Mouse (Mus musculus) forebrain, embryonic 12.5 days (tissue): ENCODE data around the gene Scgb2a2. TPM values are rescaled to one million over a fixed set of nuclear protein-coding genes. Genes with fewer than 3 reads are reported as not detected.
A peak's percentile ranks its signal among the peaks of the same experiment; 100 is the strongest.
"Not testable (repeated sequence)": the region's sequence is repeated elsewhere in the genome, so short reads cannot be mapped to it uniquely, and the experiment has no call there.

Source experiments
- ATAC-seq: fragments of 200-750 bp; cut with Nextera tagmentation; 2 replicates; pipeline ENCODE4 v1.8.0; 2017; ENCODE audit warnings: moderate TSS enrichment; ENCODE audit not compliant: low FRiP score
- H3K27ac ChIP-seq: fragments of 300-500 bp; sonication (generic); 2 replicates; pipeline ENCODE4 v1.5.1; 2016; ENCODE audit warnings: mild to moderate bottlenecking
- H3K27me3 ChIP-seq: fragments of 300-500 bp; sonication (generic); 2 replicates; pipeline ENCODE4 v1.6.1; 2016; ENCODE audit warnings: mild to moderate bottlenecking
- H3K36me3 ChIP-seq: fragments of 300-500 bp; sonication (generic); replicated peaks from 2 replicates; pipeline ENCODE4 v1.6.1; 2016; ENCODE audit warnings: mild to moderate bottlenecking
- H3K4me1 ChIP-seq: fragments of 300-500 bp; sonication (generic); 2 replicates; pipeline ENCODE4 v1.6.1; 2016
- H3K4me2 ChIP-seq: fragments of 300-500 bp; sonication (generic); 2 replicates; pipeline ENCODE4 v1.6.1; 2016; ENCODE audit warnings: mild to moderate bottlenecking, moderate library complexity
- H3K4me3 ChIP-seq: fragments of 300-500 bp; sonication (generic); replicated peaks from 2 replicates; pipeline ENCODE4 v1.5.1; 2016; ENCODE audit warnings: mild to moderate bottlenecking
- H3K9ac ChIP-seq: fragments of 300-500 bp; sonication (generic); 2 replicates; pipeline ENCODE4 v1.6.1; 2016; ENCODE audit warnings: mild to moderate bottlenecking
- H3K9me3 ChIP-seq: fragments of 300-500 bp; sonication (generic); 2 replicates; pipeline ENCODE4 v1.6.1; 2016
- WGBS: fragments of 180-500 bp; shearing (Covaris S2); methylation state at CpG from one replicate; pipeline ENCODE4 v1.1.7; 2016; 5-methylcytosine and 5-hydroxymethylcytosine counted together
- polyA plus RNA-seq: library from polyadenylated mRNA; unstranded; fragments of >200 nt; fragmentation: Nextera tagmentation; extraction: Ambion mirVana; gene quantifications from 2 replicates; pipeline ENCODE4 v1.2.1, GENCODE M21; 2016

The Scgb2a2 gene
- not detected in 2 replicates for polyA plus RNA-seq

GRCm38 (mm10) chr19:9847262-9847661 lies at the start of gene Scgb2a2:
Gene Scgb2a2, plus strand, starts transcription at chr19:9847562.
- Histone ChIP-seq H3K4me2 (no peak within 1 kb of the TSS), H3K9ac (no peak within 1 kb of the TSS), H3K27ac (no peak within 1 kb of the TSS), H3K4me3 (no peak within 1 kb of the TSS), H3K4me1 (no peaks in the 10 kb centered on the region), H3K9me3 (no peaks in the 10 kb centered on the region), H3K27me3 (no peaks in the 10 kb centered on the region), H3K36me3 (no peaks in the 10 kb centered on the region)
- 87% methylated on average over 2 of the region's 2 CpGs for WGBS
- ATAC-seq = no peak

DNA sequence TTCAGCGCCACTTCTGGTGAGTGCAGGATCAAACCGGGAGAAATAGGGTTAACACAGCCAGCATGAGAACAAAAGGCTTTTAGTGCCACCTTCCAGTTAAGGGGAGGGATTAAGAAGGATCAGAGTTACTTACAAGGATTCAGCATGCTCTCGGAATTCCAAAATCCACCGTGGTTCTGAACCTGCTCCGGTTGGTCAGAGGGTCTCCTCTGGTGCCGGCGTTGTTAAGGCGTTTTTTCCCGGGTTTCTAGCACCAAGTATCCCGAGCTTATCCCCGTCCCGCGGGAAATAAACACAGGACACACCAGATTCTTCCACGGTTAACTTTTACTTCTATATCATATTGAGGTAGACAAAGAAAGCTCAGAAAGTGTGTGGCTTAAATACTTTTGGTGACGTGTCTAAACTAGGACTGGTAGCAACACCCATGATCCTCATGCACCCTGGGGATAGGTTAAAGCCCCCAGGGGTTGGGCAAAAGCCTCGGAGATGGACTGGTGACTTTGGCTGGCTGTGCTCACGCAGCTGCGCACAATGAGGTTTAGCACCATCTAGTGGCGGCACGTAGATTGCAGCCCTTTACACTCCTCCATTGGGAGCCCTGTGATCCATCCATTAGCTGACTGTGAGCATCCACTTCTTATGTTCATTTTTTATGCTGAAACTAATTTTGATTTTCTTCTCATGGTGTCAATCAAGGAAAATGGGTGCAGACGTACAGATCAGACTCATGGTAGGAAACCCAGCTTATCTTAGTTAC lies 10.6 kb upstream of the Scgb2a2 start:
- H3K4me1 ChIP-seq, H3K36me3 ChIP-seq, H3K9me3 ChIP-seq, H3K27ac ChIP-seq, H3K27me3 ChIP-seq, H3K9ac ChIP-seq: not testable (repeated sequence)
- peak; percentile 91 for ATAC-seq
- peak overlapping the region; percentile 37 for H3K4me2 ChIP-seq
- 14% methylated on average over 20 of the region's 21 CpGs for WGBS
- H3K4me3 ChIP-seq = peak overlapping the region; percentile 34

- Histone ChIP-seq H3K4me2 (no peak overlapping the region), H3K36me3 (no peaks in the 10 kb centered on the region), H3K27ac (no peak overlapping the region), H3K4me1 (no peaks in the 10 kb centered on the region), H3K4me3 (no peak overlapping the region), H3K27me3 (no peaks in the 10 kb centered on the region), H3K9me3 (no peaks in the 10 kb centered on the region), H3K9ac (no peak overlapping the region)
- 69% methylated on average over 2 of the region's 2 CpGs for WGBS
- ATAC-seq = peak; percentile 74
Observed at GRCm38 (mm10) chr19:9837341-9837715, 10.0 kb upstream of the Scgb2a2 start.

- H3K9me3 ChIP-seq, H3K27me3 ChIP-seq, H3K4me2 ChIP-seq, H3K4me1 ChIP-seq, H3K36me3 ChIP-seq, H3K27ac ChIP-seq, H3K9ac ChIP-seq, ATAC-seq, H3K4me3 ChIP-seq: not testable (repeated sequence)
- WGBS = 58% methylated on average over 3 of the region's 3 CpGs
Observed at GRCm38 (mm10) chr19:9849368-9850075, 2.2 kb downstream of the Scgb2a2 start.

DNA sequence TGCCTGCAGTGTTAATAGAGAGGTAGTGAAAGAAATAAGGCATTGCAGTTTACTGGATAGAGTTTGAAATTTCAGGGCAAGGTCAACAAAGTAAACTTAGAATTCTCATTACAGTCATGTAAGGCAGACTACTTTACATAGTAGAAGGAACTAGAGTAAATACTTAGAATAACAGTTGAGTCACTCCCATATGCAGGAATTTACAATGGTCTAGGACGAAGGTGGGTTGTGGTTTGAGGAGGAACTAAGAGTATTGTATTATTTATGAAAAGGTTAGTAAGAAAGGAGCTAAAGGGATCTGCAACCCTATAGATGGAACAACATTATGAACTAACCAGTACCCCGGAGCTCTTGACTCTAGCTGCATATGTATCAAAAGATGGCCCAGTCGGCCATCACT lies 13.5 kb downstream of the Scgb2a2 start:
- ATAC-seq, H3K4me2 ChIP-seq, H3K27ac ChIP-seq, H3K4me3 ChIP-seq, H3K9ac ChIP-seq, H3K9me3 ChIP-seq, H3K27me3 ChIP-seq, H3K36me3 ChIP-seq, H3K4me1 ChIP-seq: not testable (repeated sequence)
- 94% methylated on average over 3 of the region's 3 CpGs for WGBS

DNA sequence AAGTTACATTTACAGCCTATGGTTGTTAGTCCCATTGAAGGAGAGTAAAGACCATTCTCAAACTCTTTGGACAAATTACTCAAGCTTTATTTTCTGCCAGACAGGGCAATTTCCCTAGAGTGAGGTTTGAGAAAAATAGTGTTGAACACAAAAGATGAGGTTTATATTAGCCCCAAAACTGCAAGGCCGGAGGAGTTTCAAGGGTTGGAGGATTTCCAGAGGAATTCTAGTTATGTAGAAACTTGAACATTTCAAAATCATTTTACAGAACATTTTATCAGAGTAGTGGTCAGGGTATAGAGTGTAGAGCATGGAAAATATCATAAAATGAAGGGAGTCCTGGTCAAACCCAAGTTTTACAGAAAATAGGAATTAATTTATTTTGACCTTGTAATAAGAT lies 17.5 kb downstream of the Scgb2a2 start:
- no peaks in the 10 kb centered on the region for H3K4me1 ChIP-seq
- ATAC-seq = no peak
- H3K9ac ChIP-seq = no peak overlapping the region
- no peak overlapping the region for H3K4me3 ChIP-seq
- no peaks in the 10 kb centered on the region for H3K27me3 ChIP-seq
- no peak overlapping the region for H3K27ac ChIP-seq
- WGBS = 85% methylated on average over 1 of the region's 1 CpGs
- no peaks in the 10 kb centered on the region; the same call in 1 of the 2 replicates for H3K36me3 ChIP-seq
- no peaks in the 10 kb centered on the region for H3K9me3 ChIP-seq
- H3K4me2 ChIP-seq = no peak overlapping the region

DNA sequence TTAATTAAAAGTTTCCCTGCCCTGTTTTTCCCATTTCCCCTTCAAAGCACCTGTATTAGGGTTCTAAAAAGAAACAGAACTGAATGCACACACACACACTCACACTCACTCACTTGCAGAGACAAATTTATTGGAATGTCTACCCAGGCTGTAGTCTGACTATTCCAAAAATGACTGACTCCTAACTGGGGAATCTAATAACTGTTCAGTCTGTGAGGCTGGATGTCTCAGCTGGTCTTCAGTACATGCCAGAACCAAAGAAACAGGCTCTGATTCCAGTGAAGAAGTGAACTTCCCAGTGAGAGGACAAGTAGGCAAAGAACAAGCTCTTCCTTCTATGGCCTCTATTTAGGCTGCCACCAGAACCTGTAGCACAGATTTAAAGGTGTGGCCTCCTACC lies 18.1 kb downstream of the Scgb2a2 start:
- Histone ChIP-seq H3K4me3 (no peak overlapping the region), H3K9ac (no peak overlapping the region), H3K4me2 (no peak overlapping the region), H3K4me1 (no peaks in the 10 kb centered on the region), H3K36me3 (no peaks in the 10 kb centered on the region; the same call in 1 of the 2 replicates), H3K27ac (no peak overlapping the region), H3K9me3 (no peaks in the 10 kb centered on the region), H3K27me3 (no peaks in the 10 kb centered on the region)
- no peak for ATAC-seq

GRCm38 (mm10) chr19:9878186-9878835 lies 30.9 kb downstream of the Scgb2a2 start:
- Histone ChIP-seq H3K27ac (no peak overlapping the region), H3K36me3 (peaks cover 96% of the 10 kb centered on the region), H3K9ac (no peak overlapping the region), H3K4me1 (no peaks in the 10 kb centered on the region), H3K4me2 (no peak overlapping the region), H3K9me3 (no peaks in the 10 kb centered on the region), H3K4me3 (no peak overlapping the region), H3K27me3 (no peaks in the 10 kb centered on the region)
- WGBS = 97% methylated on average over 20 of the region's 20 CpGs
- no peak for ATAC-seq

GRCm38 (mm10) chr19:9886348-9886747 lies 39.0 kb downstream of the Scgb2a2 start:
- H3K27ac ChIP-seq = no peak overlapping the region
- H3K4me1 ChIP-seq = no peaks in the 10 kb centered on the region
- WGBS = 85% methylated on average over 1 of the region's 1 CpGs
- no peak for ATAC-seq
- H3K4me3 ChIP-seq = no peak overlapping the region
- H3K9me3 ChIP-seq = no peaks in the 10 kb centered on the region
- no peaks in the 10 kb centered on the region for H3K27me3 ChIP-seq
- H3K9ac ChIP-seq = no peak overlapping the region
- no peak overlapping the region for H3K4me2 ChIP-seq
- H3K36me3 ChIP-seq = peaks cover 92% of the 10 kb centered on the region

DNA sequence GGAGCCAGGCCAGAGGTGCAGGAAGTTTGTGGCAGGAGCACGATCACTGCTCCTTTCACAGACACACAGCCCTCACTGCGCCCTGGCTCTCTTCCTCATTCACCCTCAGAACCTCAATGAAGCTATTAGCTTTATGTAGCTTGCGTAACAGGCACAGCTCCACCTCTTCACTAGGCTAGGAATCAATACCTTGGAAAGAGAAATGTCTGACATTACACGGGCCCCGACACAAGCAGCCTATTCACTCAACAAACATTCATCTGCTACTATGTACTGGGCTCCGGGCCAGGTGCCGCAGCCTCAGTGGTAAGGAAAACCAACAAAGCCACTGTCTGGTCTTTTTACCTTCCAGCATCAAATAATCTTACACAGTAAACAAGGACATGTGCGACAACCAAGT lies 39.4 kb downstream of the Scgb2a2 start:
- no peaks in the 10 kb centered on the region for H3K27me3 ChIP-seq
- H3K36me3 ChIP-seq = peaks cover 92% of the 10 kb centered on the region
- ATAC-seq = no peak
- no peak overlapping the region for H3K4me3 ChIP-seq
- H3K4me1 ChIP-seq = no peaks in the 10 kb centered on the region
- no peak overlapping the region for H3K4me2 ChIP-seq
- H3K9ac ChIP-seq = no peak overlapping the region
- no peaks in the 10 kb centered on the region for H3K9me3 ChIP-seq
- WGBS = 94% methylated on average over 8 of the region's 8 CpGs
- no peak overlapping the region for H3K27ac ChIP-seq

GRCm38 (mm10) chr19:9896067-9896466 lies 48.7 kb downstream of the Scgb2a2 start:
- Histone ChIP-seq H3K4me2 (no peak overlapping the region), H3K27ac (no peak overlapping the region), H3K27me3 (no peaks in the 10 kb centered on the region), H3K9ac (no peak overlapping the region), H3K4me1 (peaks cover 31% of the 10 kb centered on the region), H3K4me3 (no peak overlapping the region), H3K36me3 (peaks cover 46% of the 10 kb centered on the region), H3K9me3 (no peaks in the 10 kb centered on the region)
- ATAC-seq = no peak
- 81% methylated on average over 5 of the region's 5 CpGs for WGBS

- H3K27ac ChIP-seq = peak overlapping the region; percentile 76
- peaks cover 22% of the 10 kb centered on the region for H3K36me3 ChIP-seq
- peak overlapping the region; percentile 85 for H3K4me3 ChIP-seq
- no peak for ATAC-seq
- H3K27me3 ChIP-seq = no peaks in the 10 kb centered on the region
- H3K9ac ChIP-seq = peak overlapping the region; percentile 82
- H3K9me3 ChIP-seq = no peaks in the 10 kb centered on the region
- peak overlapping the region; percentile 79 for H3K4me2 ChIP-seq
- WGBS = 10% methylated on average over 17 of the region's 17 CpGs
- peaks cover 31% of the 10 kb centered on the region for H3K4me1 ChIP-seq
Observed at GRCm38 (mm10) chr19:9898339-9899066, 51.1 kb downstream of the Scgb2a2 start.
